28 mouse cellular contexts compared by ENCODE assay signal in the genomic region with DNA sequence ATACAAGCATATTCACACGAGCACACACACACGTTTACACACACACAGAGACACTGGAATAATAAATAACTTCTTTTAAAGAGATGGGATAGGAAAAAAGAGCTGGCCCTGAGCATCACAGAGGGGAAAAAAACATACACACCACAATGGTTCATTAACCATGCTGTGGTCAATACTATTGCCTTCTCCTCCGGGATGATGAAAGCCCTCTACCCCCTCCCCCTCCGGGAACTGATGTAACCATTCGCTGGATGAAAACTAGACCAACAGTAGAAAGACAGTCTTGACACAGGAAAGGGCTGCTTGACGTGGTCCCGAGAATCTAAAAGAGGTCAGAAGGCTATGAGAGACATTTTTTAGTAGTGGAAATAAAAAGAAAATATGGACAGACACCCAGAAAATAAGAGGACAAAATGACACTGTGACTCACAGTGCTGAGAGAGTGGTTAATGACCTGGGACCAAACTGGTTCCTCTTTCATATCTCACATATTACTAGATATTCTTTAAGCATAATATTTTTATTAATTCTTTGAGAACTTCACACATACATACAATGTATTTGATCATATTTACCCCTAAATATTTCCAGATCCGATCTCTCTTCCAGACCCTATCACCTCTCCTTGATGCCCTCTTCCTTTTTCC. TPM values are rescaled to one million over a fixed set of nuclear protein-coding genes. Genes with fewer than 3 reads are reported as not detected.
A peak's percentile ranks its signal among the peaks of the same experiment; 100 is the strongest.
DNase-seq lines count a peak whose midpoint lies in the region; ATAC-seq and TF ChIP-seq lines count a peak whose summit lies in the region.
"Had no signal": no experiment of that assay in that cellular context is flagged by ENCODE, and none has a peak within 500 bp of the region (broad histone marks: within the 10 kb centered on the region; RNA-seq: fewer than 3 reads in every experiment).

No protein-coding gene starts in this region.

- DNase-seq in kidney, adult 2 months: no peak
- peak; percentile 56 for DNase-seq in 416B (ENCODE audit: low read depth)
- no peak for DNase-seq in embryo, embryonic 9.5 days (ENCODE audit: extremely low spot score)
- DNase-seq in kidney, postnatal 4 days: no peak
- no peak for DNase-seq in adrenal gland, postnatal 25 days
- DNase-seq: adrenal gland, adult 2 months; adrenal gland, postnatal 14 days; cerebellum, adult 18-20 months; cerebellum, adult 9-10 months; cerebellum, postnatal 14 days; gastrocnemius, adult 2 months; gastrocnemius, postnatal 14 days; heart, adult 18-20 months; heart, postnatal 14 days; heart, postnatal 4 days had no signal

- no peaks in the 10 kb centered on the region for H3K27me3 ChIP-seq in kidney, adult 2 months (replicated peaks; ENCODE audit: control insufficient read depth, insufficient read depth, low read length)
- peaks cover 40% of the 10 kb centered on the region for H3K27me3 ChIP-seq in kidney, embryonic 16.5 days (ENCODE audit: insufficient read depth, low read length)

- 63% methylated on average over 8 of the region's 8 CpGs for WGBS in kidney, adult 2 months
- WGBS in kidney, embryonic 16.5 days: 76% methylated on average over 8 of the region's 8 CpGs

- no peak overlapping the region for H3K9ac ChIP-seq in kidney, embryonic 16.5 days (replicated peaks; ENCODE audit: low read length)
- H3K9ac ChIP-seq: embryonic facial prominence, embryonic 13.5 days; forebrain, embryonic 12.5 days; forebrain, embryonic 15.5 days; heart, embryonic 13.5 days had no signal

- ATAC-seq in kidney, embryonic 16.5 days (ENCODE audit: low FRiP score, low TSS enrichment): no peak
- ATAC-seq in common myeloid progenitor, adult 5-6 weeks (replicated peaks; ENCODE audit: low read depth, poor library complexity, severe bottlenecking): peak; percentile 57; the same call in 1 of the 2 replicates
- peak; percentile 63 for ATAC-seq in megakaryocyte, adult 5-6 weeks (ENCODE audit: poor library complexity, severe bottlenecking)
- ATAC-seq: CD4-positive, CD25-positive, alpha-beta regulatory T cell, adult 4 months; forebrain, embryonic 15.5 days had no signal

- no peak overlapping the region for H3K4me2 ChIP-seq in kidney, embryonic 16.5 days (replicated peaks; ENCODE audit: low read depth, low read length)

- H3K4me3 ChIP-seq in kidney, adult 2 months (ENCODE audit: insufficient read depth, low read depth, low read length): no peak overlapping the region
- no peak overlapping the region for H3K4me3 ChIP-seq in kidney, embryonic 16.5 days (ENCODE audit: low read length)
- H3K4me3 ChIP-seq: embryonic facial prominence, embryonic 10.5 days; embryonic facial prominence, embryonic 13.5 days; erythroblast, embryonic 14.5 days; gastrocnemius, adult 2 months had no signal

- TF ChIP-seq CTCF in kidney, adult 2 months (conservative IDR thresholded peaks at IDR 0.05; ENCODE audit: insufficient read depth, insufficient read length, low read depth, low read length): no peak

- H3K36me3 ChIP-seq in kidney, adult 2 months (ENCODE audit: control insufficient read depth, insufficient read depth, low read length): peaks cover 11% of the 10 kb centered on the region
- H3K36me3 ChIP-seq in kidney, embryonic 16.5 days (ENCODE audit: insufficient read depth, low read length): no peaks in the 10 kb centered on the region
- H3K36me3 ChIP-seq: embryonic facial prominence, embryonic 10.5 days; embryonic facial prominence, embryonic 13.5 days; forebrain, embryonic 12.5 days; forebrain, embryonic 15.5 days; heart, embryonic 13.5 days; hindbrain, embryonic 15.5 days had no signal

- TF ChIP-seq POLR2A in kidney, adult 2 months (IDR thresholded peaks at IDR 0.05; ENCODE audit: low read depth, low read length): no peak

- H3K4me1 ChIP-seq in kidney, adult 2 months (ENCODE audit: control insufficient read depth, insufficient read depth, low read length): peaks cover 20% of the 10 kb centered on the region; the same call in 1 of the 2 replicates
- peaks cover 3% of the 10 kb centered on the region; the same call in 1 of the 2 replicates for H3K4me1 ChIP-seq in kidney, embryonic 16.5 days (ENCODE audit: insufficient read depth, low read length)

- H3K9me3 ChIP-seq in kidney, embryonic 16.5 days (ENCODE audit: low read length): no peaks in the 10 kb centered on the region
- H3K9me3 ChIP-seq: embryonic facial prominence, embryonic 10.5 days; embryonic facial prominence, embryonic 13.5 days; forebrain, embryonic 12.5 days; forebrain, embryonic 15.5 days; heart, embryonic 13.5 days; hindbrain, embryonic 15.5 days had no signal

- peak overlapping the region; percentile 100 for H3K27ac ChIP-seq in kidney, adult 2 months (ENCODE audit: insufficient read depth, low read depth, low read length)
- no peak overlapping the region for H3K27ac ChIP-seq in kidney, embryonic 16.5 days (ENCODE audit: low read length)
- H3K27ac ChIP-seq: embryonic facial prominence, embryonic 10.5 days; embryonic facial prominence, embryonic 13.5 days; forebrain, embryonic 12.5 days; forebrain, embryonic 15.5 days; gastrocnemius, adult 2 months; heart, embryonic 13.5 days; hindbrain, embryonic 15.5 days had no signal

RNA-seq across cellular contexts. Expression of a gene that starts 0.8 kb away (rescaled TPM):
- 1,333 and 1,911 TPM in 2 replicates for polyA plus RNA-seq in kidney, adult 2 months (2012; rRNA removed)
- 69.6 and 80.9 TPM in 2 replicates for polyA plus RNA-seq in kidney, embryonic 16.5 days (2015; fragmentation: Nextera tagmentation; extraction: Ambion mirVana)
- total RNA-seq in common myeloid progenitor, adult 5-6 weeks (2017): 0.55 and 0.68 TPM in 2 replicates
- total RNA-seq in megakaryocyte, adult 5-6 weeks (2015): not detected in 2 replicates
- total RNA-seq in megakaryocyte, adult 5-6 weeks (2017): 0.07 and 0.53 TPM in 2 replicates
- total RNA-seq in adrenal gland, postnatal 25 days (2021): 18.8 and 40.4 TPM in 2 replicates
- total RNA-seq: gastrocnemius, adult 2 months; heart, postnatal 4 days; MEL had no signal
- polyA plus RNA-seq: C2C12; CD4-positive, CD25-positive, alpha-beta regulatory T cell, adult 4 months; erythroblast, embryonic 14.5 days had no signal

RNA-seq across cellular contexts. Expression of a gene that starts 50.9 kb away (rescaled TPM):
- polyA plus RNA-seq in kidney, adult 2 months (2012; rRNA removed): 0.81 and 0.97 TPM in 2 replicates
- polyA plus RNA-seq in kidney, embryonic 16.5 days (2015; fragmentation: Nextera tagmentation; extraction: Ambion mirVana): 0.18 and 0.21 TPM in 2 replicates
- 78.1 and 85.9 TPM in 2 replicates for total RNA-seq in common myeloid progenitor, adult 5-6 weeks (2017)
- total RNA-seq in megakaryocyte, adult 5-6 weeks (2015): 108 TPM in 2 replicates
- 123 and 127 TPM in 2 replicates for total RNA-seq in megakaryocyte, adult 5-6 weeks (2017)
- 0.82 and 1.00 TPM in 2 replicates for total RNA-seq in adrenal gland, postnatal 25 days (2021)
- total RNA-seq: MEL had no signal
- polyA plus RNA-seq: erythroblast, embryonic 14.5 days had no signal

Comparison
In these comparisons a context has a peak if more than half of its experiments do, and no peak if none do; other contexts are left out.
1. RNA of a gene that starts 0.8 kb away (total RNA-seq): 18.8 to 40.4 TPM in adrenal gland, postnatal 25 days; 0.55 to 0.68 TPM in common myeloid progenitor, adult 5-6 weeks and 0.07 to 0.53 TPM in megakaryocyte, adult 5-6 weeks; every median in the first group is over 10 times any median in the second.
2. RNA of a gene that starts 50.9 kb away (total RNA-seq): 108 to 127 TPM in megakaryocyte, adult 5-6 weeks and 78.1 to 85.9 TPM in common myeloid progenitor, adult 5-6 weeks; 0.82 to 1.00 TPM in adrenal gland, postnatal 25 days; every median in the first group is over 10 times any median in the second.